Mouse (Mus musculus): ENCODE results near the gene Dusp10. TPM values are rescaled to one million over a fixed set of nuclear protein-coding genes. Genes with fewer than 3 reads are reported as not detected.

Dusp10 gene
- total RNA-seq, 4 experiments from 2014 or later = 7.9 to 26.6 (median 16.4) TPM

DNA sequence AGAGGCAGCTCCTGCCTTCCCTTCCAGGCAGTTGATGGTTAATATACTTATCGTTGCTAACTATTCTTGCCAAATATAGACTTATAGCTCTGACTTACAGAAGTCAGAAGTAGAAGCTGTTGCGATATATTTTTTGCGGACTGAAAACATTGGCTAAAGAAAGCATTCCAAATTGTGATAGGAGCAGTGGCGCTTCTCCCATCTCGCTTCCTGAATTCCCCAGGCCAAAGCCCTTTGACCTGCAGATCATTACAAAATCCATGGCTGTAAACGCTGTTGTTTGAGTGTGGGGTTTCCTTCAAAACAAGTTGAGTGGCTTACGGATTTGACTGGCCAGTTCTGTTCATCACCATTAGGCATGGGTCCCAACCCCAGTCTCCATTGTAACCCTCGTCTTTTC lies 45.1 kb downstream of the Dusp10 start:
- no peak for DNase-seq

DNA sequence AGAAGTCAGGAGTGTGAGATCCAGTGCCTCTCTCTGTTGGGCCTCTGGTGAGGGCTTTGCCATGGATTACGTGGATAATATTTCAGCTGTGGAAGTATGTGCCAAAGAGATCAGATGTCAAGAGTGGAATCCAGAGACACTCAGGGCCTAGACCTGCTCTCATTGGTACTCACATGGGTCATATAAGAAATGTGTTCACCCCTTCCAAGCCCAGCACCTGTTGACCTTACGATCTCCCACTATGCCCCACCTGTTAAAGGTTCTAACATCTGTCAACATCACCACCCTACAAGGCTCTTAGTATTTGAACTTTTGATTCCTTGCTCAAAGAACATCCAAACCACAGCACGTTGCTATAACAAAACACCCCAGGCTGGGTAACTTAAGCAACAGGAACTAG lies 46.7 kb downstream of the Dusp10 start:
- no peak for DNase-seq

DNA sequence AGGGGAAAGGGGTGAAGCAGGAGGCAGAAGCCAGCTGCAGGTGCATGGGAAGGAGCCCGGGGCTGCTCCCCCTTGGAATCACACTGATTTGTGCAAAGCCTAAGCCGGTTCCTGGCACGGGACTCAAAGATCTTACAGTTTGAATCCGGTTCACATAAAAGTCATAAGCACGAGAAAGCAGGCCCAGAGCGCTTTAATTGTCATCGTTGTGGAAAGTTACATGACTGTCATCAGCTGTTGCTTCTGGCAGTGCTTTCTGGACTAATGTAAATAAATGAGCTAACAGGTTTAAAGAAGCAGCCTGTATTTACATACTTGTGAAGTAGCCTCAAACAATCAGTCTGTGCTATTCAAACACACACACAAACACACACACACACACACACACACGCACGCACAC lies 47.3 kb downstream of the Dusp10 start:
- no peak for DNase-seq

GRCm38 (mm10) chr1:184060828-184061734 lies 48.0 kb downstream of the Dusp10 start:
- DNase-seq = no peak

DNA sequence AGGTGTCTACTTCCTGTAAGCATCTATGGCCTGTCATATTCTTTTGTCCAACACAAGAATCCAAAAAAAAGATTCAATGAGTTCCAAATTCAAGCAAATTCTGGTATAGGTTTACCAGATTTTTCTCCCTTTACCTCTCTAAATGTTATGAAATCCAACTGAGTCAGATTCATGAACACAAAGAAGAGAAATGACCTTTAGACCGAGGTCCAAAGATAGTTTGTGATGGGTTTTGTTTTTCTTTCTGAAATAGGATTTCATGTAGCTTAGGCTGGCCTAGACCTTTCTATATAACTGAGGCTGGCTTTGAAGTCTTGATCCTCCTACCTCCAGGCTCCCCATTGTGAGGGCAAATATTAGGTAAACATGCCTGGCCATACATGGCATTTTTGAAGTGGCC lies 48.8 kb downstream of the Dusp10 start:
- DNase-seq = no peak

- no peak for DNase-seq
These were observed 51.2 kb downstream of the Dusp10 start for GRCm38 (mm10) chr1:184064306-184064705.

GRCm38 (mm10) chr1:184065589-184066361 lies 52.7 kb downstream of the Dusp10 start:
- DNase-seq = no peak

- no peak for DNase-seq
These were observed 53.6 kb downstream of the Dusp10 start for GRCm38 (mm10) chr1:184066460-184067287.

GRCm38 (mm10) chr1:184067704-184068558 lies 54.8 kb downstream of the Dusp10 start:
- no peak for DNase-seq

DNA sequence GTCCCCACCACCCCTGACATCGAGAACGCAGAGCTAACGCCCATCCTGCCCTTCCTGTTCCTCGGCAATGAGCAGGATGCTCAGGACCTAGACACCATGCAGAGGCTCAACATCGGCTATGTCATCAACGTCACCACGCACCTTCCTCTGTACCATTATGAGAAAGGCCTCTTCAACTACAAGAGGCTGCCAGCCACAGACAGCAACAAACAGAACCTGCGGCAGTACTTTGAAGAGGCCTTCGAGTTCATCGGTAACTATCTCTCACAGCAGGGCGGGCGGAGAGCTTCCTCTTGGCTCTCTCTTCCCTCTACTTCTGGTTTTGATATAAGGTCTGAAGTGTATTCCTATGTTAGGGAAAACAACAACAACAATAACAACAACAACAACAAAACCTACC lies 55.9 kb downstream of the Dusp10 start:
- no peak for DNase-seq

DNA sequence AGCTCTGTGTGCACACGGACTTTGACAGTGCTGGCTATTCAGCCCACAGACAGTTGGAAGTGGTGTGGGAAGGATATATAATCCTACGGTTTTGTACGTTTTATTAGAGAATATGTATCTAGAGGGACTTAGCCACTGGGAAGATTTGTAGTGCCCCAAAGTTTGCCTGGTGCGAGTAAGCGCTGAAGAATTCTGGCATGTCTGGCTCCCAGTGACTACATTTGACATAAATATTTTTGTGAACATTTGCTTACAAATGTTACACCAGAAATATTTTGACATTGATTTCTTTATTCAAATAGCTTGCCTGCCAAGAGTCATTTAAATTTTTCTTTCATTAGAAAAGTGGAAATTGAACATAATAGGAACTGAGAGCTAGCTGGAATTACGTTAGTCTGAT lies 63.0 kb downstream of the Dusp10 start:
- no peak for DNase-seq

DNA sequence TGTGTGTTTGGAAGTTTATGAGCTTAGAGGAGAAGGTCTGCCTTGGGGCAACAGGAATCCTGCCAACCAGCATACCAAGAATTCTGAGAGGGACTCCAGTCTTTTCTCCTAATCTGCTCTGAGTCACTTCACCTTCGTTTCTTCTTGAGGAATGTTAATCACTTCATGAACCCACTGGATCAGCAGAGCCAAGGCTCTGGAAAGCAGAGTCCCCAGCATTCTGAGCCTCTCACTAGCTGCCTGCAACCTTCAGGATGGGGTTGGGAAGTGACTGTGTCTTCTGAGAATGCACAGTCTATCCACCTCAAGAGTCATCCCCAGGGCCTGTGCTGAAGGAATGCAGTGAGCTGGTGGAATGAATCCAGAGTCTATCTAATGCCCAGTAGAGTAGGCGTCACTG lies 63.7 kb downstream of the Dusp10 start:
- DNase-seq = peak; percentile 47

GRCm38 (mm10) chr1:184079304-184079703 lies 66.2 kb downstream of the Dusp10 start:
- DNase-seq = no peak

- DNase-seq = no peak
These were observed 69.6 kb downstream of the Dusp10 start for GRCm38 (mm10) chr1:184082661-184083060.

DNA sequence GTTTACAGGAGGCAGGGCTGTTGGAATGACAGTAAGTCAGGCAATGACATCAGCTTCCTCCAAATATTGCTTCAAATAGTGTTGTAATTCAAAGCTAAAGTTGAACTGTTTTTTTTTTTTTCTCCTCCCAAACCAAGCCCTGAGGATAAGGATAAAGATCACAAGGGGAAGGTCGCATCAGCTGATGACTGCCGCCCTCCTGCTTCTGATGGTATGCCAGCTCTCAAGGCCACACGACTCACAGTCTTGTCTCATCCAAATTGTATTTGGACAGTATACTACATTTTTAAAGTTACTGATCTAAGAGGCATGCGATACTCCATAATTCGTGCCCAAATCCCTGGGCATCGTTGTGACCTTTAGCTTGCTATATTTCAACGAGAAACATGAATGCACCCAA lies 70.1 kb downstream of the Dusp10 start:
- peak; percentile 80 for DNase-seq

- peak; percentile 52 for DNase-seq
These were observed 71.9 kb downstream of the Dusp10 start for GRCm38 (mm10) chr1:184084961-184085360.

DNA sequence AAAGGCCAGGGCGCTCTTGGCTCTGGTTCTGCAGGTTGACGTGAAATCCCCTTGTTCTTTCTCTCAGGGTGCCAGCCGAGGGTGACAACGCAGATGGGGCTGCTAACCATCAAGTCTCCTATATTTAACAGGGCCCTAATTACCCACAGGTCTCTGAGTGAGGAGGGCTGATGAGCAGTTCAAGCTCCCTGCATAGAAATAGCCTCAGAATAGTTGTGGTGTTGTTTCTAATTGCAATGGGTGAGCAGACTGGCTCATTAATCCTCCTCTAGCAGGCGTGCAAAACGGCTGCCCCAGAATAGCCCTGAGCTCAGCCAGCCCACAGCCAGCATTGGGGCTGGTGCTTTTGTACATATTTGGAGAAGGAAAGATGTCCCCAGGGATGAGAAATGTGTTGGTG lies 77.4 kb downstream of the Dusp10 start:
- DNase-seq = no peak

- DNase-seq = no peak
These were observed 81.8 kb downstream of the Dusp10 start for GRCm38 (mm10) chr1:184094914-184095313.

- DNase-seq = no peak
These were observed 87.3 kb downstream of the Dusp10 start for GRCm38 (mm10) chr1:184100414-184100813.

DNA sequence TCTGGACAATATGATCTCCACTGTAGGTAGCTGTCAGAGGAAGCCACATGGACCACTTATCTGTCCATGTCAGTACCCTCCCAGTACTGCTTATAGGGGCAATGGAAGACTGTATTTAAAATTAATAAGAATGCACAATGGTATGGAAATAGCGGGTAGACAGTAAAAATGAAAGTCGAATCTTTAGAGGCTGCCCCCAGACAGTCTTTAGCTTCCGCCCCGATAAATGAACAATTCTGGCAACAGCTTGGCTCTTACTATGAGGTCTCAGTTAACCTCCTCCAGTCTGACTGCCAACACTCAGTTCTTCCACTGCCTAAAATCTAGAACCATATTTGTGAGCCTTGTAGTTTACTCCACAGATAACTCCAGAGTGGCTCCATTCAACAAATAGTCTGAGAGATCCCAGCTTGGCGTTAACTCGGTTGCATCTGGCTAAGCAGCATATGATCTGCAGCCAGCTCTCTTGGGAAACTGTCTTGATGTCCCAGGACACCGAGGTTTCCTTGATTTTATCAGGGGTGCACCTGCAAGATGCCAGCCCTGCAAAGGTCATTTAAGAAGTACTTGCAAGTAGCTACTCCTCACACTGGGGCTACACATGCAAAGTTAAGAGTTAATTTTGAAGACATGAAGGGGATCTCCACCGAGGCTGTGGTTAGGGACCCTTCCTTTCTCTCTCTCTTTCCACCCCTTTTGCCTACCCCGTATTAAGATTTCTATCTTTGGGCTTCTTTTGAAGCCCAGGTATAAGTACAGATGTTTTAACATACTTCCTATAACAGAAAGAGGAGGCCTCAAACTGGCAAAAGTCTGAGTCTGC lies 88.0 kb downstream of the Dusp10 start:
- DNase-seq = no peak

DNA sequence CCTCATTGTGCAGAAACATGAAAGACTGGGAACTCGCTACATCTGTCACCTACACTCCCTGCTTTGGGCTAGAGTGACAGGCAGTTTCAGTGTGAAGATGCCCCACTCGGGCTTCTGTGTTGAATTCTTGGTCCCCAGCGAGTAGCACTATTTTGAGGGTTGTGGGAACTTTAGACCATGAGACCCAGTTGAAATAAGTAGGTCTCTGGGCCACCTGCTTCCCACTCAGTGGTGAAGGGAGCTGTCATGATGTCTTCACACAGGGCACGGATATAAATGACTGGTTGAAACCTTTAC lies 88.6 kb downstream of the Dusp10 start:
- DNase-seq = no peak

Data from adrenal gland, adult 8-10 months (tissue).